Mouse (Mus musculus): Measurements from ENCODE around the gene Crym.

The Crym gene

GRCm38 (mm10) chr7:120158121-120158613 is 43.7 kb downstream of the Crym start:
- no peak for DNase-seq (ENCODE audit: low read depth)

GRCm38 (mm10) chr7:120157575-120158061 is 44.3 kb downstream of the Crym start:
- DNase-seq (ENCODE audit: low read depth): no peak

GRCm38 (mm10) chr7:120156841-120157409 is 45.0 kb downstream of the Crym start:
- no peak for DNase-seq (ENCODE audit: low read depth)

- DNase-seq (ENCODE audit: low read depth): no peak
These were observed 51.0 kb downstream of the Crym start for GRCm38 (mm10) chr7:120150898-120151297.

GRCm38 (mm10) chr7:120150257-120150656 is 51.7 kb downstream of the Crym start:
- DNase-seq (ENCODE audit: low read depth): no peak

- no peak for DNase-seq (ENCODE audit: low read depth)
These were observed 56.7 kb downstream of the Crym start, which contains the start of gene Zp2 for GRCm38 (mm10) chr7:120145191-120145590. TSS of gene Zp2 (minus strand) at chr7:120145291.

GRCm38 (mm10) chr7:120142743-120143142 is 59.2 kb downstream of the Crym start:
- DNase-seq (ENCODE audit: low read depth): no peak
